Mouse (Mus musculus) spleen, adult 18-20 months (tissue): ENCODE data around the gene Ttc23.

ENCODE experiments used
- DNase-seq, 2 experiments: peaks; one replicate each; pipeline ENCODE4 v3.0.0; 2022; ENCODE audit warnings: mixed read lengths in 2 of 2

Ttc23 gene

DNA sequence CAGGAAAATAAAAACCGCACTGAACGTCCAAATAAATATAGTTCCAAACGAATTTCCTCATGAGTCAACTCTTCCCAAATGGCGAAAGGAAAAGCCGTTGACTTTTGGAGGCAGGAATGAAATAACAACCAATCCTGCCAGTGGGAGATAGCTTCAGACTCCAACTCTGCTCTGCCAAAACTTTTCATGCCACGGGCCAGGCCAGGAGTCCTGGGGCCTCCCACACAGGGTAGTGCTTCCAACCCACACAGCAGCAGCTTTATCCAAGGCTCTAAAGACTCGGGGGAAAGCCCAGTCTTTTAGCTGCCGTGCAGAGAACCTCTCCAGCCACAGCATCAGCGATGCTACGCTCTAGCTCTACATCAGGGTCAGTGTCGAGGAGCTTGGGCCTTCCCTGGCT, 107.4 kb downstream of the Ttc23 start:
- DNase-seq = no peak

- no peak for DNase-seq
Measured at GRCm38 (mm10) chr7:67755366-67755765, 108.2 kb downstream of the Ttc23 start.

- DNase-seq = no peak
Measured at GRCm38 (mm10) chr7:67756636-67757035, 109.4 kb downstream of the Ttc23 start.

- no peak for DNase-seq
Measured at GRCm38 (mm10) chr7:67758506-67758857, 111.3 kb downstream of the Ttc23 start.

- no peak for DNase-seq
Measured at GRCm38 (mm10) chr7:67758858-67759628, 111.8 kb downstream of the Ttc23 start.

- DNase-seq = peak; percentile 27 to 61
Measured at GRCm38 (mm10) chr7:67759629-67759995, 112.4 kb downstream of the Ttc23 start, which contains the start of gene Synm. Synm (minus strand) TSS chr7:67759742.

DNA sequence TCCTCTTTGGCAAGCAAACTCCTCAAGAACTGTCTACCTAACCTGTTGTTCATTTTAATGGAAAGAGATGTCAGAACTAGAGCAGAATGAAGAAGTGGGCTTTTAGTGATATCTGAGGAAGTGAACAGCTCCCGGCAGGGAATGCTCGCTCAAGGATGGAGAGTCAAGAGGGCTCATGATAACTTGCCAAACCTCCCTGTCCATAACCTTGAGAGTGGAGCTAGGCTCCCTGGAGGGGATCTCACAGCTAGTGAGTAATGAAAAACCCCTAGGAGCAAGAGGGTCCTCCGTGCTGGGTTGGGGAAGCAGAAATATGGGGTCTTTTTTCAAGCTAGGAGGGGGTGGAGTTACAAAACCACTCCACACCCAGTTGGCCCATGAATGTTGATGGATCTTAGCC, 116.4 kb downstream of the Ttc23 start:
- no peak for DNase-seq

DNA sequence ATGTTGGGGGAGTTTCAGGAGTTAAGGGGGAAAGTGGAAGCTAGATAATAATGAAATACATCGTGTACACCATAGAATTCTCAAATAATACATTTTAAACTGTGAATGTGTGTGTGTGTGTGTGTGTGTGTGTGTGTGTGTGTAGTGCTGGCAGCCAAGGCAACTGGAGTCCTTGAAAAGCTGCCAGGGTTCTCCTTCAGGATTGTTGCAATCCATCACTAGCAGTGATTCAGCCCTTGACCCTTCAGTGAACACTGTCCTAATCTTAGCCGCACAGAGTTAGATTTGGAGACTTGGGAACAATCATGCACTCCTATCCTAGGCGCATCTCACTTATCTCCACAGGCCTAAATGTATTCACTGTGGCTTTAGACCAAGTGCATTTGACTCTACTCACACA, 120.9 kb downstream of the Ttc23 start:
- no peak for DNase-seq

DNA sequence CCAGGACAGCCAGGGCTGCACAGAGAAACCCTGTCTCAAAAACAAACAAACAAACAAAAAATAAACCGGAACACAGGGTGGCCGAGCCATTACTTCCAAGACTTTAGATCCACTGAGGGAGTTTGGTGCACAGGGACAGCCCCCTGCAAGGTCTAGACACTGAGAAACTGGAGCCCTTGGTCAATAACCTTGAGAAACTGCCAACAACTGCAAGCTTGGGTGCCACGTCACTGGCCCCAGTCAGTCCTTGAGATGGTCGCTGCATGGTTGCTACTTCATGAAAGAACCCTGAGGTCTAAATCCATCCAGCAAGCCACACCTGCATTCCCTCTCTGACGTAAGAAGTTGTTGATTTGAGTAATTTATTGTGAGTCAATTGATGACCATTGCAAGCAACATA, 122.3 kb downstream of the Ttc23 start:
- DNase-seq = no peak

- DNase-seq = no peak
Measured at GRCm38 (mm10) chr7:67772231-67772630, 125.0 kb downstream of the Ttc23 start.

- DNase-seq = no peak
Measured at GRCm38 (mm10) chr7:67775623-67776022, 128.4 kb downstream of the Ttc23 start.

- no peak for DNase-seq
Measured at GRCm38 (mm10) chr7:67776636-67777305, 129.6 kb downstream of the Ttc23 start.

DNA sequence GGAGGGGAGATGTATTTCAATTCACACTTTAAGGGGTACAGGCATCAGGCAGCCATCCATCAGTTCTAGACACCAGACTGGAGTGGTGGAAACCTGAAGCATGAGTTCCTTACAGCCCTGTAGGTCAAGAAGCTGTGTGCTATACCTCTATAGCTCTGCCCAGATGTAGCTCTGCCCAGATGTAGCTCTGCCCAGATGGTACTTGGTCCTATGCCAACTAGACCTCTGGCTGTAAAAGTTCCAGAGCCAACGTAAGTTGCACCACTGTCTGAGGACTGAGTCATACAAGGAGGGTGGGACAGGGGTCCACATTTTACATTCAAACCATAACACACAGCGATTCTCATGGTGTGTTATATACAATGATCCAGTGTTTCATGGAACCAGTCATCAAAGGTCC, 140.7 kb downstream of the Ttc23 start:
- DNase-seq = no peak

- DNase-seq = peak in 1 of 2 experiments; percentile 49
Measured at GRCm38 (mm10) chr7:67788713-67789112, 141.5 kb downstream of the Ttc23 start.

DNA sequence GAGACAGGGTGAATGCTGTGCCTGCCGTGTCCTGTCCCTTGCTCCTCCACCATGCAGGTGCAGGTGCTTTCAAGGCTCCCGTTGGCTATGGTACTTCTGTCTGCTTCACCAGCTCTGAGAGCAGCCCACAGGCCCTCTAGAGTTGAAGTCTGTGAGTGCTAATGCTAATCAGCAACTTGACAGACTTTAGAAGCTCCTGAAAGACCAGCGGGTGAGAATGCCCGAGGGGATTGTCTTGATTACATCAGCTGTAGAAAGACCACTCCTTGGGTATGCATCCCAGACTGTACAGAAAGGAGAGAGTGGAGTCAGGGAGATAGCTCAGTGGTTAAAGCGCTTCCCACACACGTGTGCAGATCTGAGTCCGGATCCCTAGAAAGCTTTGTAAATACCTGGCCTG, 144.0 kb downstream of the Ttc23 start:
- DNase-seq = no peak

- no peak for DNase-seq
Measured at GRCm38 (mm10) chr7:67793449-67793848, 146.2 kb downstream of the Ttc23 start.

DNA sequence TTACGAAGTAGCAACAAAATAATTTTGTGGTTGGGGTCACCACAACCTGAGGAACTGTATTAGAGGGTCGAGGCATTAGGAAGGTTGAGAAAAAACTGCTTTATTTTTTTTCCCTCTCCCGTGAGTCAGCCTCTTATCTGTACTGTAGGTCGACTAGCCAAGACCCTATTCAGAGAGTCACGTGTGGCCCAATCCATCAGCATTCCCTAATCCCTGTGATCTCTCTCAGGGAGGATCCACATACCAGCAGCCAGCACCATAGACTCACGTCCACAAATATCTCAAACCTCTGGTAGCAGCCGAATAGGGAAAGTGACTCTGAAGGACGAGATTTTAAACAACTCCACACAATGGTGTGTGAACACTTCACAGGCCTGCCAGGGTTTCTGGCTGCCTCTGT, 149.9 kb downstream of the Ttc23 start:
- DNase-seq = no peak

DNA sequence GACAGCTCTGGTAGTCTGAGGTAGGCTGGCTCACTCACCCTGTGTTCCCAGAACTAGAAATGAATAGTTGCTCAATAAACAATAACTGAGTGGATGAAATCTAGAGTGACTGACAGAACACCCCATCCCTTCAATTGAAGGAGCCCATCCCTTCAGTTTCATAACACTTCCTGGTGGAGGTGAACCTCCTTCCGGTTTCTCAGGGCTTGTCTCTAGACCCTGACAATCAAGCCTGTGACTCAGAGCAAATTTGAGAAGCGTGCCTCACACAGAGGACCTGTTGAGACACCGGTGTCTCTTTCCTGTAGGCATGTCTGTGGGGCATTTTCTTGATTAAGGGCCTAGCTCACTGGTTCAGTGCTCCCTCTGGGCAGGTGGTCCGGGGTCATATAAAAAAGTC, 151.3 kb downstream of the Ttc23 start:
- DNase-seq = no peak

DNA sequence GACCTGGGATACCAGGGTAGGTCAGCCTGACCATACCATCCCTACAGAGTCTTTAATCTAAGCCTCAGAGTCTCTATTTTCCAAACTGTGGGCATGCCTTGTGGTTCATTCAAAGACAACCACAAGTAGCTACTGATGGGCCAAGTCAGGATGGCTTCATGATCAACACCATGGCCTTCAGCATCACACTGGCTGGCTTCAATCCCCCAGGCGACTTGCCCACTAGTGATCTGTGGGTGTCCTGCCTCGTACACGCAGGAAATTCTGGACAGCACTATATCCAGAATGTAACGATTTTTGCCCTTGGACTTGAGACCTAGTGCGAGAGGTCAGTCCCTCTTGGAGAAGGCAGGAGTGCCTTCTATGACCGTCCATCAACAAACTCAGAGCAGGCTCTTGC, 153.3 kb downstream of the Ttc23 start:
- DNase-seq = no peak

GRCm38 (mm10) chr7:67801022-67801421, 153.8 kb downstream of the Ttc23 start:
- DNase-seq = no peak

GRCm38 (mm10) chr7:67803015-67803856, 156.0 kb downstream of the Ttc23 start:
- peak; percentile 42 to 67 for DNase-seq

- DNase-seq = no peak
Measured at GRCm38 (mm10) chr7:67803857-67804215, 156.6 kb downstream of the Ttc23 start.
